Mouse (Mus musculus) heart, adult 11 months (tissue): ENCODE measurements around the gene Pptc7.

ENCODE experiments used
- DNase-seq: peaks from one replicate; pipeline ENCODE4 v3.0.0; 2022

Pptc7 gene

GRCm38 (mm10) chr5:122284183-122285028 is at the start of gene Pptc7:
TSS of gene Pptc7 (plus strand) at chr5:122284365.
- peak; percentile 99 for DNase-seq

- DNase-seq = no peak
Measured at GRCm38 (mm10) chr5:122235196-122235836, 48.8 kb upstream of the Pptc7 start.

DNA sequence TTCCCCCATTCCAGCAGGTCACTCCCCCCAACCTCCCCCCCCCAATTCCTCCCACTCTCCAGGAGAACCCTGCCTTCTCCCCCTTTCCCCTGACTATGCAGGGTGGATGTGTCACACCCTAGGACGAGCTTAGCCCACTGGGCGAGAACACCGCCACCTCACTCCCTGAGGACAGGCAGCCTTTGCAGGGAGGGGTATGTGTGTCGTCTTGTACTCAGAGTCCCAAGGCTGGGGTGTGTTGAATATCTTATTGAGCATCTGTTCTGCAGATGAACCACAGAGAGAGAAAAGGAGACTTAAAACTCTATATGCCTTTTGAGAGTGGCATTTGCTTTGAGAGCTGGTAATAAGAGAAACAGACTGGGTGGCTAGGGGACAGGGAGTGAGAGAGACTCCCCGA is 47.0 kb upstream of the Pptc7 start:
- DNase-seq = no peak

DNA sequence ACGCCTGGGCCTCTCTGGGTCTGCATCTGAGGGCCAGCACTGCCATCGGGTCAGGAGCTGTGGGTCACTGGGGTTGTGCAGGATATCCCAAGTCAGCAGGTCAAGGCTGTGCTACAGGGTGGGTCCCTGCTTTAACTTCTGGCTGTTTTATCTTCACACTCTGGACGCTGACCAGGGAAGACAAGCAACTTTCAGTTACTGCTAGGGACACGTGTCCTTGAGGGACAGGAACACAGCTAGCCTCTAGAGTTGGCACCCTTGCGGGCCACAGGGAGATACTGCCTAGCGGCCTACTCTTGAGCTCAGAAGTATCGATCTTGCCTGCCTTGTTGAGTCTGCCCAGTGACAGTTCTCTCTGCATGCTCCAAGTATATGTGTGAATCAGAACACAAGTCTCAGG is 44.5 kb upstream of the Pptc7 start:
- DNase-seq = peak; percentile 94

GRCm38 (mm10) chr5:122240521-122240920 is 43.6 kb upstream of the Pptc7 start:
- no peak for DNase-seq

GRCm38 (mm10) chr5:122240989-122241388 is 43.2 kb upstream of the Pptc7 start:
- no peak for DNase-seq

DNA sequence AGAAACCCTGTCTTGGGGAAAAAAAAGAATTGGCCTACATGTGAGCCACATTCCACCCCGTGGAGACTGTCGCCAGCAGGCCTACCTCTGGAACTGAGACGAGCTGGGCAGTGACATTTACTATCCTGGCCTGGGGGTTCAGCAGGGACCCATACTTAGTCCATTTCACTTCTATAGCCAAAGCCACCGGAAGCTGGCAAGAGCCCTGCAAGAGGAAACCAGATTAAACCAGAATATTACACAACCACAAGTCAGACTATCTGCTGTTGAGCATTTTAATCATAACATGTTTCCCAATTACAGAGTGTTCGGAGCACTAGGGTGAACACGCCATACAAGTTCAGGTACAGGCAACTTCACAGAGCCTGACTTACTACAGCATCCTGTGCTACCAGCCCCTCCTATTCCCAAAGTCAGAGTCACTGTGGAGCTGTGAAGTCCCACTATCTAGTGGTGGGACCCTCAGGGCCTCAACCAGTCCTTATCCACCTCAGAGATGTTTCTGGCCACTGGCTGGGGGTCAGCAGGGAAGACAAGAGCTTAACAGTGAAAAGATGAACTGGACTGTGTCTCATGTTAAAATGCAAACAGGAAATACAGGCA is 41.5 kb upstream of the Pptc7 start:
- peak; percentile 96 for DNase-seq

GRCm38 (mm10) chr5:122243781-122244523 is 40.2 kb upstream of the Pptc7 start:
- DNase-seq = peak; percentile 92

GRCm38 (mm10) chr5:122245186-122245585 is 39.0 kb upstream of the Pptc7 start:
- peak; percentile 93 for DNase-seq

DNA sequence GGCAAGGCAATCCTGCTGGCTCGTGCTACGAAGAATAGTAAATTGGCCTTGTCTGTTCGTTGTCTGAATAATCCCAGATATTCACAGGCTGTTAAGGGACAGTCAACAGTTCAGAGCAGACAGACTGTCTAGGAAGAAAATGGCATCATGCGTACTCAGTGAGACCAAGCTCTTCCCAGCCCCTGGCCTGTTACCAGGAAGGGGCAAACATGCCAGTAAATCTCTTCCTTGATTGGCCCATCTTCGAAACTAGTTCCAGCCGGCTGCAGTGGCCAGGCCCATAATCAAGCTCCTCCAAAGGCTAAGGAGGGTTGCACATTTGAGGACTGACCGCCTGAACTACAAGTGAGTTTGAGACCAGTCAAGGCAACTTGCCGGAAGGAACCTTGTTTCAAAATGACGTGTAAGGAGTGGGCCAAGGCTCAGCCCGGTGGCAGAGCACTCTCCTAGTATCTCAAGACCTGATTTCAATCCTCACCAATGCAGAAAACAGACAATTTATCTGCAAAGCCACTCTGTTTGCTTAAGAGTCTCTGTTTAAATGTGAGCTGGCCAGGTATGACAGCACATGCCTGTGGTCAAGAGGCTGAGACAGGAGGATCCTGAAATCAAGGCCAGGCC is 37.5 kb upstream of the Pptc7 start:
- DNase-seq = no peak

DNA sequence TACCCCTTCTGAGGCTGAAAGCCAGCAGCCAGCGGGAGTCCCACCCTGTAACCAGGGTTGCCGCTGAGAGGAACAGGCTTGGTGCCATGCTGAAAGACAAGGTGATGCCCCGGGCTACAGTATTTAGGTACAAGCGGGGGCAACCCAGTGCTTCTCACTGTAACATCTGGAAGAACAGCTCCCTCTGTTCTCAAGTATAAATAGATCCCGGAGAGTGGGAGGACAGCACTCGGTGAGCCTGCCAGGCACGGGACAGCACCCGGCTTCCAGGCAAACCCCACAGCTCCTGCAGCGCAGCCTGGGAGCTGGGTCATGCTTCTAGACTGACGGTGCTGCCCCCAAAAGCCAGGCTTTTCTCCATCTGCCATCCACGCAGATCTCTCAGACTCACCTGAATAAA is 36.6 kb upstream of the Pptc7 start:
- DNase-seq = peak; percentile 97

- no peak for DNase-seq
Measured at GRCm38 (mm10) chr5:122247934-122248333, 36.2 kb upstream of the Pptc7 start.

DNA sequence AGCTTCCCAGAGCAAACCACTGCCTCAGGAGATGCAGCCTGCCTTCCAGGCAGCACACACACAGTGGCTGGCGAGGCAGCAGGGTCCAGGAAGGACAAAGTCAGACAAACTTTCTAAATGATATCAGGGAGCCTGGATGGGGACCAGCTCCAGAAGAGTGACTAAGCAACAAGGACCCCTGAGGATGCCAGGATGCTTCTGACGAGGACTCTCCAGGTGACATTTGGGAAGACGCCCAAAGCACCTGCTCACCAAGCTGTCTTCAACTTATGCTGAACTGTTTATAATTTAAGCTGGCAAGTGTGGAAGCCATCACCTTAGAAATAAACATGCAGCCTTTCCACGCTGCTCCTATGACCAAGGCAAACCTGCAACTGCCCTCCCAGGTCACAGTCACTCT is 34.9 kb upstream of the Pptc7 start:
- DNase-seq = no peak

DNA sequence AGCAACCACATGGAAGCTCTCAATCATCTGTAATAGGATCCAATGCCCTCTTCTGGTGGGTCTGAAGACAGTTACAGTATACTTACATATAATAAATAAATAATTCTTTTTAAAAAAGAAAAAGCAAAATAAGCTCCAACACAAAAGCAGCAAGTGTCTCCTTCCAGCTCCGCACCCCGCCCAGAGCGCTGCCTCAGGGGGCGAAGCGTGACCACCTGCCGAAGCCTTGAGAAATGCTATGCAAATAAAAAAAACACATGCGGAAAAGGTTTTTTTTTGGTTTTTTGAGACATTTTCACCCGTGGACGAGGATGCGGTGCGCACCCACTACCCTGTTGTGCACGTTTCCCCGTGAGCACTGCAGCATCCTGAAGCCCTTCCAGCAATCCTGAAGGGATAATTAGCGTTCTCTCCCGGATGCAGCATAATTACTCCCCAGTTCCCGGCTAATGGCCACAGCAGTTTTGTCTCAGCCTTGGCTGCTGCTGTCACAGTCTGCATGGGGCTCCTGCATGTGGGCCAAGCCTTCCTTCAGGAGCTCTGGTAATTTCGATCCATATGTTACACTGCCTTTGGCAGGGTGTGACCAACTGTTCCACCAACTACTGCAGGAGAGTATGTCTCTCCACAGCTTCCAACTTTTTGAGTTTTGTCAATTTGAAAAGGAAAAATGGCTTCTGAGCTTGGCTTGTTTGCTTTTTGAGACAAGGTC is 32.1 kb upstream of the Pptc7 start:
- no peak for DNase-seq

GRCm38 (mm10) chr5:122258027-122258741 is 26.0 kb upstream of the Pptc7 start:
- DNase-seq = no peak

DNA sequence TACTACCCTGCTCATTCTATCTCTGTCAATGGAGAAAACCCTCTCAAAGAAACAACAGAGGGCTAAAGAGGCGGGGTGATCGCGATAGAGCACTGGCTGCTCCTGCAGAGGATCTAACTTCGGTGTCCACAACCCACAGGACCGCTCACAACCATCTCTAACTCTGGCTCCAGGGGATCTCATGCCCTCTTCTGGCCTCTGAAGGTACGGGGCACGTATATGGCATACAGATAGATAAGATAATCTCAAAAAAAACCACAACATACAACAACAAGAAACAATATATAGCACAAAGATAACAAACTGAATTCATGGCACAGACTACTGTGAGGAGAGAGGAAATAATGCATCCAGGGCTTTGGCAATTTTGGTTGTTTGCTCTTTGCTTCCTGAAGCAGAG is 22.1 kb upstream of the Pptc7 start:
- no peak for DNase-seq

GRCm38 (mm10) chr5:122263933-122264905 is 19.9 kb upstream of the Pptc7 start, which contains the start of gene Tctn1:
TSS of gene Tctn1 (minus strand) at chr5:122264460.
- peak; percentile 99 for DNase-seq

DNA sequence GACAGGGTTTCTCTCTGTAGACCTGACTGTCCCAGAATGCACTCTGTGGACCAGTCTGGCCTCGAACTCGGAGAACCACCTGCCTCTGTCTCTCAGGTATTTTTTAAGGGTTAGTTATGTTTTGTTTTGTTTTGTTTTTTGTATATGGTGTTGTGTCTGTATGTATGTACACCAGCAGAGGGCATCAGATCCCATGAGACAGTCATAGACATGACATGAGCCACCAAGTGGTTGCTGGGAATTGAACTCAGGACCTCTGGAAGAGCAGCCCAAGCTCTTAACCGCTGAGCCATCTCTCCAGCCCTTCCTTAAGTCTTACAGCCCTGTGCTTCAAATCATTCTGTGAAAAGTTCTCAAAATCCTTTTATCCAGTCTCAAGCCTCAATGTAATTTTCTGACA is 19.0 kb upstream of the Pptc7 start:
- DNase-seq = no peak

DNA sequence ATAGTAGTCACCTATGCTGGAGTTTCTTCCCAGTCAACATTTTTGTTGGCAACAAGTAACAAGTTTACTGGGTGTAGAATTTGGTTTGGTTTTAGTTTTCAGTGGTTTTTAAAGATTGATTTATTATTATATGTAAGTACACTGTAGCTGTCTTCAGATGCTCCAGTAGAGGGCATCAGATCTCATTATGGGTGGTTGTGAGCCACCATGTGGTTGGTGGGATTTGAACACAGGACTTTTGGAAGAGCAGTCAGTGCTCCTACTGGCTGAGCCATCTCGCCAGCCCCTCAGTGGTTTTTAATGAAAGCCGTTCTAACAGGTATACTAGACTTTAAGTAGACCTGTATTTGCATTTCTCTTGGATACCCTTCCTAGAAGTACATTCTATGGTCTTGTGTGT is 18.2 kb upstream of the Pptc7 start:
- no peak for DNase-seq

GRCm38 (mm10) chr5:122267136-122267535 is 17.0 kb upstream of the Pptc7 start:
- DNase-seq = no peak
